Mouse (Mus musculus) spleen, postnatal 14 days (tissue): ENCODE results near the gene Phactr2.
A peak's percentile ranks its signal among the peaks of the same experiment; 100 is the strongest.
"Not testable (repeated sequence)": the region's sequence is repeated elsewhere in the genome, so short reads cannot be mapped to it uniquely, and the experiment has no call there.

ENCODE experiments used
- DNase-seq, 2 experiments: peaks; one replicate each; pipeline ENCODE4 v3.0.0; 2021 to 2022; ENCODE audit warnings: low spot score in 2 of 2

Gene Phactr2

DNA sequence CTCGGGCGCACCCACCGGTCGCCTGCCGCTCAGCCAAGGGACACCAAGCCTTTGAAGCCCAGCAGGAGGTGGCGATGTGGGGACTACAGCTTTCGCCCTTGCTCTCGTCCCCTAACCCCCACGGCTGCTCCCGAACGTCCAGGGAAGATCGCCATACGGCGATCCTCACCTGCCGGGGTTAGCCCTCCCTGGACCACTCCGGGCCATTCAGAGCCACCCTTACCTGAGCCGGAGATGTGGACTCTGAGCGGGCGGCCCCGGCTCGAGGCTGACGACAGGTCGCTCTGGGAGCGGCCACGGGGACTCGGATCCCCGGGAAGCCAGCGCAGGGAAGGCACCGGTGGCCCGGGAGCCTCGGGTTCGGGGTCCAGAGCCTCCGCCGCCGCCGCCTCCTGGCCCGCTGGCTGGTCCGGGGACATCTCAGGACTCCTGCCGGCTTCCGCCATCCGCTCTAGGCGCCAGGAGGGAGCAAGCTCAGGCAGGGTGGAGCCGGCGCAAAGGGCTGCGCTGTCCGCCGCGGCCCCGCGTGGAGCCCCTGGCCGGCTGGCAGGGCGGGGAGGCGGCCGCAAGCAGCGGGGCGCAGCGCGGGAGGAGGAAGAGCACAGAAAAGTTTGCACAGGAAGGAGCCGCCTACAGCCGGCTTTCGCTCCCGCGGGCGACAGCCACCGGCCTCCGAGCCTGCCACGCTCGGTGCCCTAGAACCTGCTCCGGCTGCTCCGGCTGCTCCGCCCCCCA, at the start of gene Phactr2:
TSS of gene Phactr2 (minus strand) at position 580 of the 735 bp plus-strand sequence.
- DNase-seq, result peak; percentile 14 to 15

DNA sequence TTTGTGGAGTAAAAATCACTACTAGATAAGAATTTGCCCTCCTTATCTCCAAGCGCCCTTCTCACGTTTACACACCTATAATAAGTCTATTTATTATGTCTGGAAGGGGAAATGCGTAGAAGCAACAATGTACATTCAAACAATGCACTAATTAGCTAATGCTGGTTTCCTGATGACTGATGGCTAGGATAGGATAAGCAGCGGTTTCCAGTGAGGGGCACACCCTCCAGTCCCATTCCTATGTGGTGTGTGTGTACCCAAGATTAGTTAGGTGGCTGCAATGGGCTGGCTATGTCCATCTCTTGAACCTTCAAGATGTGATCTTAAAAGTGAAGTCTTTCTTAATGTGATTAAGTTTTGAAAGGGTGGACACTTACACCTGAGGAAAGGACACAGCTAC, 47.6 kb upstream of the Phactr2 start:
- no peak for DNase-seq

- no peak for DNase-seq
These were observed 28.2 kb upstream of the Phactr2 start for GRCm38 (mm10) chr10:13502371-13502770.

- DNase-seq, result not testable (repeated sequence)
These were observed 27.3 kb upstream of the Phactr2 start for GRCm38 (mm10) chr10:13501533-13501932.

GRCm38 (mm10) chr10:13500938-13501496, 26.8 kb upstream of the Phactr2 start:
- DNase-seq, result peak; percentile 62 to 67

DNA sequence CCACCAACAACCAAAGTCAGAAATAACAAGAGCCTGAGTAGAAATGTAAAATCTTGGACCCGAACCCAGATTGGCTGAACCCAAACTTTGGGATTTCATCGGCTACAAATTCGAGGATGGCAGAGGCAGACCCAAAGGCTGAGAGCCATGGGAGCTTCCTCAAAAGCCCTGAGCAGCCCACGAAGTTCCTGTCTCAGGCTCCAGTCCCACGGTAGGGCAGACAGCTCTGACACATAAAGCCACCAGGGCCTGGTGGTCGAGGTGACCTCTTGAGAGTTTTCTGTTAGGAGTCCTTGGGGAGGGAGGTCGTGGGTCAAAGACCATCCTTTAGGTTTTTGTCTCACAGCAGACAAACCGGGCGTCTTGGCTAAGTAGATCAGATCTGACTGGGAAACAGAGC, 26.3 kb upstream of the Phactr2 start:
- DNase-seq, result no peak

DNA sequence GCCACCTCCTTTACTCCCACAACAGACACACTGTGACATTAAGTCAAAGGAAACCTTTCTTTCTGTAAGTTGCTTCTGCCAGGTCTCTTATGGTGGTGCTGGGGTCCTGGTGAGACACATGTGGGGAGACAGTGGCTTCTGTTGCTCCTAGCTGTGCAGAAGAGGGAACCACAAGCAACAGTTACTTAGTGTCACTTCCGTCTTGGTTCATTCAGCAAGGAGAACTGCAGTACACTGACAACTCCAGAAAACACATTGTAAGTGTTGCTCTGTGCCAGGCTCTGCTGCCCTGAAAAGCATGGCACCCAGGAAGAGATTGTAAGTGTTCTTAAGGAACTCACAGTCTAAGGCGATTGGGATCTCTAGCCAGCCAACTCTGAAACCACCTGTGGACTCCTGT, 25.1 kb upstream of the Phactr2 start, which contains the start of gene Fuca2:
TSS of gene Fuca2 (plus strand) at position 210 of the 400 bp plus-strand sequence.
- no peak for DNase-seq

DNA sequence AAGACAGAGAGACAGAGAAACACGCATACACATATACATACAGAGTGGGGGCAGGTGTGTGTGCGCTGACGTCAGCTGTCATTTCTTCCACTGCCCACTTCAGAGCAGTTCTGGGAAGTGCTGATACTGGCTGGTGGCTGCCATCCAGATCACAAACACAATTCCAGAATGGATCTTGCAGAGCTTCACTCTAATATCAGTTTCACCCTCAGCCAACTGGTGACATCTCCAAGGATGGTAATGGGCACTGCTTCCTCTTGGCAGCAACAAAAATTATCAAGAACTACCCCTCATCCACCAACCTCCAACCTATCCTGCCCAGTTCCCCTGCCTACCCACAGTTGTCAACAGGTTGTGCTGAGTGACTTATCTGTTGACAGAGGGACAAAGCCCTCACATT, 22.1 kb upstream of the Phactr2 start:
- DNase-seq, result no peak

GRCm38 (mm10) chr10:13493978-13494686, 19.9 kb upstream of the Phactr2 start:
- DNase-seq, result no peak

DNA sequence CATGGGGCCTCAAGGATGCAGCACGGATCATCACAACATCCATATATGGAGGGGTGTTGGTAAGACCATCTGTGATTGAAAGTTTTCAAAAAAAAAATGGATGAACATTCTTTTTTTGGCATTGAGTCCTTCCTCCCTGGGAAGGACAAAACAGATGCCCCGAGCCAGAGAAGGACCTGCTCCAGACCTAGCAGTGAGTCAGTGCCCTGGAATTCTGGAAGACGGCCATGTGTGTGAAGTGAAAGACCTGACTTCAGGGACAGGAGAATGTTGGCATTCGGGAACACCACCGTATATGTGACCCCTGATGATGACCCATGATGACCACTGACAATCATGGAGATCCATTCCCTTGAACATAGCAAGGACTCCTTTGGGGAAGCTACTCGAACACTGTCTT, 15.5 kb upstream of the Phactr2 start:
- no peak for DNase-seq

- DNase-seq, result no peak
These were observed 11.7 kb upstream of the Phactr2 start for GRCm38 (mm10) chr10:13485958-13486357.

GRCm38 (mm10) chr10:13479341-13479740, 5.1 kb upstream of the Phactr2 start:
- no peak for DNase-seq

GRCm38 (mm10) chr10:13475121-13475520, 909 bp upstream of the Phactr2 start:
- DNase-seq, result no peak

- no peak for DNase-seq
These were observed 350 bp upstream of the Phactr2 start for GRCm38 (mm10) chr10:13474568-13474955.

- no peak for DNase-seq
These were observed 852 bp downstream of the Phactr2 start for GRCm38 (mm10) chr10:13473287-13473832.

DNA sequence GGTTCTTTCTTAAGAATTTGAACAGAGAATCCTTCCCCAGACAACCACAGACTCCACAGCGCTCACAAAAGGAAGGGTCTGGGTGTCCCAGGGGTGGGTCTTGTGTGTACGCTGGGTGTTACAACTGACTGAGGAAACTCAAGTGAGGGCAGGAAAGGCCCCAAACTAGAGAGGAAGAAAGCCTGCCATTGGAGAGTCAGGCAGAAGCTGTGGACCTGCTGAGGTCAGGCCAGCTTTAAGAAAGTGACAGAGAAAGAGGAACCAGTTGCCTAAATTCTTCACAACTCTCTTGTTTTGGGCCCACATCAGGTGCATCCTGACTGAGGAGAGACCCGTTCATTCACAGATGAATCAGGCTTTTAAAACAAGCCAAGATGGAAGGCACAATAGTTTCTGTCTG, 4.0 kb downstream of the Phactr2 start:
- no peak for DNase-seq

GRCm38 (mm10) chr10:13468025-13468529, 6.1 kb downstream of the Phactr2 start:
- DNase-seq, result not testable (repeated sequence)

DNA sequence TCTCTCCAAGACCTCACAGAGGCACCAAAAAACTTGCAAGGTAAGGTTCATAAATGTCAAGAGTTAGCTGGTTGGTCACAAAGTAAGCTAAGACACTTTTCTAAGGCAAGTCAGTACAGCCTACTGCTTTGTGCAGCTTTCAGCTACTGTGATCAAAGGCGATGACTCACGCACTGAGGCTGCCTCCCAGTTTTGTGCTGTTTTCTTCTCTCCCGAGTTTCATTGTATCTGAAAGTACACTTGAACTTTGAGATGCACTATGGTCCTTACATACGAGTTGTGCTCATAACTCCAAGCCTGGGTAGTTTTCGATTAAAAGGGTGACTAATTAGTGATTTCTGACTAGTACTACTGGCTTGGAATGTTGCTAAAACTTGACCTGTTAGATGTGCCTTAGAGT, 7.3 kb downstream of the Phactr2 start:
- DNase-seq, result no peak

GRCm38 (mm10) chr10:13464295-13464694, 9.9 kb downstream of the Phactr2 start:
- not testable (repeated sequence) for DNase-seq

GRCm38 (mm10) chr10:13453200-13453990, 20.8 kb downstream of the Phactr2 start:
- DNase-seq, result no peak

DNA sequence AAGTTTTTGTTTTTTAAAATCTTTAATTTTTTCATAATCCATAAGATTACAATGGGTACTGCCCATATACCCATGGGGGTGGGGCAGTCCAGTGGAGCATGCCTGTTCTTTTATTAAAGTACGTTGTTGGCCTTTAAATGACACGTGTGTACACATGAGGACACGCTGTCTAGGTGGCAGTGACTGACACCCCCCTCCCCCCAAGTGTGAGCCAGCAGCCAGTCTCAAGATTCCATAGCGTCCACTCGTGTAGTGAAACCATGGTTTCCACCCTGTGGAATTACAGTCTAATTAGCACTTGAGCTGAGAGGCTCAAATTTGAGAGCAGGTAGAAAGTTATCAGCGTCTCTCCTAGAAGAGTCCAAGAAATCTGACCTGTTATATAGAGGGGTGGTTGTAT, 22.6 kb downstream of the Phactr2 start:
- DNase-seq, result no peak
